Mouse (Mus musculus): Measurements from ENCODE around the gene Npas3.

Npas3 gene

GRCm38 (mm10) chr12:53969378-53970174, 721.1 kb downstream of the Npas3 start:
- in situ Hi-C loops (cut with MboI; ENCODE audit: unreplicated experiment in 2 of 2) = no loop called here

GRCm38 (mm10) chr12:53970721-53971120, 722.2 kb downstream of the Npas3 start:
- in situ Hi-C loops (cut with MboI; ENCODE audit: unreplicated experiment in 2 of 2) = no loop called here

- in situ Hi-C loops (cut with MboI; ENCODE audit: unreplicated experiment in 2 of 2) = no loop called here
Measured at GRCm38 (mm10) chr12:53973414-53973813, 724.9 kb downstream of the Npas3 start.

- in situ Hi-C loops (cut with MboI; ENCODE audit: unreplicated experiment in 2 of 2) = no loop called here
Measured at GRCm38 (mm10) chr12:53981575-53982507, 733.4 kb downstream of the Npas3 start.

- in situ Hi-C loops (cut with MboI; ENCODE audit: unreplicated experiment in 2 of 2) = no loop called here
Measured at GRCm38 (mm10) chr12:53983946-53984345, 735.5 kb downstream of the Npas3 start.

- in situ Hi-C loops (cut with MboI; ENCODE audit: unreplicated experiment in 2 of 2) = no loop called here
Measured at GRCm38 (mm10) chr12:53985851-53986842, 737.7 kb downstream of the Npas3 start.

- in situ Hi-C loops (cut with MboI; ENCODE audit: unreplicated experiment in 2 of 2) = no loop called here
Measured at GRCm38 (mm10) chr12:53992411-53992810, 743.9 kb downstream of the Npas3 start.

- in situ Hi-C loops (cut with MboI; ENCODE audit: unreplicated experiment in 2 of 2) = no loop called here
Measured at GRCm38 (mm10) chr12:53995710-53996109, 747.2 kb downstream of the Npas3 start.

GRCm38 (mm10) chr12:53997141-53997540, 748.7 kb downstream of the Npas3 start:
- in situ Hi-C loops (cut with MboI; ENCODE audit: unreplicated experiment in 2 of 2) = no loop called here

- in situ Hi-C loops (cut with MboI; ENCODE audit: unreplicated experiment in 2 of 2) = no loop called here
Measured at GRCm38 (mm10) chr12:53999647-54000637, 751.5 kb downstream of the Npas3 start.

GRCm38 (mm10) chr12:54002496-54002895, 754.0 kb downstream of the Npas3 start:
- in situ Hi-C loops (cut with MboI; ENCODE audit: unreplicated experiment in 2 of 2) = no loop called here

GRCm38 (mm10) chr12:54004606-54005005, 756.1 kb downstream of the Npas3 start:
- in situ Hi-C loops (cut with MboI; ENCODE audit: unreplicated experiment in 2 of 2) = no loop called here

GRCm38 (mm10) chr12:54005546-54005945, 757.1 kb downstream of the Npas3 start:
- in situ Hi-C loops (cut with MboI; ENCODE audit: unreplicated experiment in 2 of 2) = no loop called here

- in situ Hi-C loops (cut with MboI; ENCODE audit: unreplicated experiment in 2 of 2) = no loop called here
Measured at GRCm38 (mm10) chr12:54015304-54015703, 766.8 kb downstream of the Npas3 start.

GRCm38 (mm10) chr12:54017949-54018348, 769.5 kb downstream of the Npas3 start:
- in situ Hi-C loops (cut with MboI; ENCODE audit: unreplicated experiment in 2 of 2) = no loop called here

GRCm38 (mm10) chr12:54019979-54020378, 771.5 kb downstream of the Npas3 start:
- in situ Hi-C loops (cut with MboI; ENCODE audit: unreplicated experiment in 2 of 2) = no loop called here

GRCm38 (mm10) chr12:54034666-54035346, 786.3 kb downstream of the Npas3 start:
- in situ Hi-C loops (cut with MboI; ENCODE audit: unreplicated experiment in 2 of 2) = no loop called here

GRCm38 (mm10) chr12:54037602-54038001, 789.1 kb downstream of the Npas3 start:
- in situ Hi-C loops (cut with MboI; ENCODE audit: unreplicated experiment in 2 of 2) = no loop called here
